Mouse (Mus musculus) spleen, adult 2 months (tissue): ENCODE results near the gene Pde9a.

Experiments
- CTCF ChIP-seq: fragments of 200-500 bp; IDR thresholded peaks from 2 replicates; pipeline ENCODE4 v1.5.1; 2011; ENCODE audit warnings: mild to moderate bottlenecking, inconsistent platforms; ENCODE audit not compliant: insufficient read depth, insufficient read length, insufficient replicate concordance; ENCODE audit errors: extremely low read depth
- POLR2A ChIP-seq: fragments of 200-500 bp; IDR thresholded peaks from 2 replicates; pipeline ENCODE4 v1.6.1; 2011; ENCODE audit warnings: low read depth, low read length, inconsistent platforms

DNA sequence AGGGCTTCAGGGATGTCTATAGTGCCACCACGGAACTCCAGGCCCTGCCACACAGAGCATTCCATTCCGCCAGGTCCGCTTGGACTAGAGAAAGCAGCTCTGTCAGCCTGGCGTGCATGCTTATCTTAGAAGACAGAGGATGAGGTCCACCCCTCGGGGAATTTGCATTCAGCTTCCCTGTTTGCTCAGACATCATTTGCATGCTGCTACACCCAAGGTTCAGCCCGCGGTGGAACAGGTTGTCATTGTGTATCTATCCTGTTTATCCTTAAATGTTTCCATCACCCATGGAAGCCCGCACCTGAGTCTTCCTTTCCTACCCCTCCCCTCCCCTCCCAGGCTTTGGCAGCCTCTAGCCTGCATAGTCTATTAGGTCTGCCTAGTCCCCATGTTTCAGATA is 38.8 kb downstream of the Pde9a start:
- TF ChIP-seq POLR2A (no peak), CTCF (no peak)
